Mouse (Mus musculus) embryonic facial prominence, embryonic 15.5 days (tissue): ENCODE data around the gene Slc41a2. TPM values are rescaled to one million over a fixed set of nuclear protein-coding genes. Genes with fewer than 3 reads are reported as not detected.
"Not testable (repeated sequence)": the region's sequence is repeated elsewhere in the genome, so short reads cannot be mapped to it uniquely, and the experiment has no call there.

Source experiments
- ATAC-seq: fragments of 200-750 bp; cut with Nextera tagmentation; 2 replicates; pipeline ENCODE4 v1.8.0; 2017; ENCODE audit warnings: low read depth, moderate TSS enrichment; ENCODE audit not compliant: insufficient number of reproducible peaks, low FRiP score, low TSS enrichment
- H3K27ac ChIP-seq: fragments of 300-500 bp; sonication (generic); replicated peaks from 2 replicates; pipeline ENCODE4 v1.5.1; 2015; ENCODE audit warnings: mild to moderate bottlenecking, inconsistent platforms
- H3K27me3 ChIP-seq: fragments of 300-500 bp; sonication (generic); 2 replicates; pipeline ENCODE4 v1.6.1; 2015; ENCODE audit warnings: inconsistent platforms
- H3K36me3 ChIP-seq: fragments of 300-500 bp; sonication (generic); 2 replicates; pipeline ENCODE4 v1.6.1; 2015; ENCODE audit warnings: mild to moderate bottlenecking, inconsistent platforms
- H3K4me1 ChIP-seq: fragments of 300-500 bp; sonication (generic); 2 replicates; pipeline ENCODE4 v1.6.1; 2015; ENCODE audit warnings: inconsistent platforms
- H3K4me2 ChIP-seq: fragments of 300-500 bp; sonication (generic); replicated peaks from 2 replicates; pipeline ENCODE4 v1.6.1; 2015; ENCODE audit warnings: mild to moderate bottlenecking, inconsistent platforms
- H3K4me3 ChIP-seq: fragments of 300-500 bp; sonication (generic); replicated peaks from 2 replicates; pipeline ENCODE4 v1.5.1; 2015; ENCODE audit warnings: mild to moderate bottlenecking, inconsistent platforms
- H3K9ac ChIP-seq: fragments of 300-500 bp; sonication (generic); 2 replicates; pipeline ENCODE4 v1.6.1; 2015; ENCODE audit warnings: inconsistent platforms
- H3K9me3 ChIP-seq: fragments of 300-500 bp; sonication (generic); replicated peaks from 2 replicates; pipeline ENCODE4 v1.6.1; 2016; ENCODE audit warnings: inconsistent platforms
- WGBS: fragments of 180-500 bp; shearing (Covaris S2); methylation state at CpG from one replicate; pipeline ENCODE4 v1.1.7; 2015; 5-methylcytosine and 5-hydroxymethylcytosine counted together
- polyA plus RNA-seq: library from polyadenylated mRNA; unstranded; fragments of >200 nt; fragmentation: Nextera tagmentation; extraction: Ambion mirVana; gene quantifications from 2 replicates; pipeline ENCODE4 v1.2.1, GENCODE M21; 2015

The Slc41a2 gene
- 2.3 and 2.5 TPM in 2 replicates for polyA plus RNA-seq

- peaks cover 44% of the 10 kb centered on the region for H3K27me3 ChIP-seq
Observed at GRCm38 (mm10) chr10:83337159-83337951, at the start of gene Slc41a2. Slc41a2 (minus strand) TSS chr10:83337882.

GRCm38 (mm10) chr10:83385330-83385910, 47.7 kb upstream of the Slc41a2 start:
- WGBS, result 86% methylated on average over 7 of the region's 7 CpGs
- H3K4me3 ChIP-seq, result no peak overlapping the region
- H3K27ac ChIP-seq, result no peak overlapping the region
- H3K4me1 ChIP-seq, result no peaks in the 10 kb centered on the region
- no peak for ATAC-seq
- H3K4me2 ChIP-seq, result no peak overlapping the region
- no peak overlapping the region for H3K9ac ChIP-seq
- H3K36me3 ChIP-seq, result no peaks in the 10 kb centered on the region
- no peaks in the 10 kb centered on the region for H3K27me3 ChIP-seq
- H3K9me3 ChIP-seq, result no peaks in the 10 kb centered on the region

More at GRCm38 (mm10) chr10:83337159-83337951, at the start of gene Slc41a2:
- H3K27ac ChIP-seq, result 0 out of 2 replicates have a peak within 1 kb of the TSS, but pooled peaks have one; percentile 25
- H3K9me3 ChIP-seq, result no peaks in the 10 kb centered on the region
- H3K9ac ChIP-seq, result peak within 1 kb of the TSS; percentile 52
- peak within 1 kb of the TSS; percentile 97 for H3K4me2 ChIP-seq
- peak within 1 kb of the TSS; percentile 61 for H3K4me3 ChIP-seq
- H3K4me1 ChIP-seq, result peaks cover 10% of the 10 kb centered on the region
- under 1% methylated on average over 73 of the region's 102 CpGs for WGBS
- no peaks in the 10 kb centered on the region for H3K36me3 ChIP-seq
- peak; percentile 83 for ATAC-seq

- no peaks in the 10 kb centered on the region for H3K4me1 ChIP-seq
- H3K4me2 ChIP-seq, result no peak overlapping the region
- no peak overlapping the region for H3K9ac ChIP-seq
- H3K27me3 ChIP-seq, result no peaks in the 10 kb centered on the region
- no peak overlapping the region for H3K27ac ChIP-seq
- H3K4me3 ChIP-seq, result no peak overlapping the region
- no peaks in the 10 kb centered on the region for H3K9me3 ChIP-seq
- 81% methylated on average over 8 of the region's 8 CpGs for WGBS
- no peak for ATAC-seq
- H3K36me3 ChIP-seq, result no peaks in the 10 kb centered on the region
Observed at GRCm38 (mm10) chr10:83384456-83385215, 47.0 kb upstream of the Slc41a2 start.

GRCm38 (mm10) chr10:83383863-83384262, 46.2 kb upstream of the Slc41a2 start:
- no peaks in the 10 kb centered on the region for H3K36me3 ChIP-seq
- WGBS, result 78% methylated on average over 13 of the region's 13 CpGs
- H3K4me3 ChIP-seq, result no peak overlapping the region
- H3K27ac ChIP-seq, result no peak overlapping the region
- H3K4me2 ChIP-seq, result no peak overlapping the region
- no peaks in the 10 kb centered on the region for H3K9me3 ChIP-seq
- H3K9ac ChIP-seq, result no peak overlapping the region
- H3K27me3 ChIP-seq, result no peaks in the 10 kb centered on the region
- H3K4me1 ChIP-seq, result no peaks in the 10 kb centered on the region
- ATAC-seq, result peak; percentile 57; the same call in 1 of the 2 replicates

- no peak overlapping the region for H3K4me3 ChIP-seq
- H3K4me2 ChIP-seq, result no peak overlapping the region
- H3K27me3 ChIP-seq, result no peaks in the 10 kb centered on the region
- no peaks in the 10 kb centered on the region for H3K36me3 ChIP-seq
- ATAC-seq, result no peak
- no peaks in the 10 kb centered on the region for H3K4me1 ChIP-seq
- H3K27ac ChIP-seq, result no peak overlapping the region
- no peaks in the 10 kb centered on the region for H3K9me3 ChIP-seq
- WGBS, result 77% methylated on average over 2 of the region's 2 CpGs
- H3K9ac ChIP-seq, result no peak overlapping the region
Observed at GRCm38 (mm10) chr10:83382988-83383387, 45.3 kb upstream of the Slc41a2 start.

- 82% methylated on average over 4 of the region's 4 CpGs for WGBS
- Histone ChIP-seq H3K4me3 (no peak overlapping the region), H3K4me1 (no peaks in the 10 kb centered on the region), H3K9ac (no peak overlapping the region), H3K27ac (no peak overlapping the region), H3K27me3 (no peaks in the 10 kb centered on the region), H3K4me2 (no peak overlapping the region), H3K9me3 (no peaks in the 10 kb centered on the region), H3K36me3 (no peaks in the 10 kb centered on the region)
- ATAC-seq, result no peak
Observed at GRCm38 (mm10) chr10:83382528-83382927, 44.8 kb upstream of the Slc41a2 start.

GRCm38 (mm10) chr10:83380501-83380900, 42.8 kb upstream of the Slc41a2 start:
- H3K27ac ChIP-seq, result no peak overlapping the region
- H3K27me3 ChIP-seq, result no peaks in the 10 kb centered on the region
- 95% methylated on average over 2 of the region's 2 CpGs for WGBS
- H3K9ac ChIP-seq, result no peak overlapping the region
- no peaks in the 10 kb centered on the region for H3K9me3 ChIP-seq
- H3K4me1 ChIP-seq, result no peaks in the 10 kb centered on the region
- H3K4me3 ChIP-seq, result no peak overlapping the region
- ATAC-seq, result no peak
- no peak overlapping the region for H3K4me2 ChIP-seq
- H3K36me3 ChIP-seq, result no peaks in the 10 kb centered on the region

GRCm38 (mm10) chr10:83378083-83378833, 40.6 kb upstream of the Slc41a2 start:
- no peaks in the 10 kb centered on the region for H3K27me3 ChIP-seq
- no peaks in the 10 kb centered on the region for H3K4me1 ChIP-seq
- WGBS, result 76% methylated on average over 9 of the region's 9 CpGs
- no peaks in the 10 kb centered on the region for H3K9me3 ChIP-seq
- H3K4me3 ChIP-seq, result no peak overlapping the region
- peaks cover 11% of the 10 kb centered on the region; the same call in 1 of the 2 replicates for H3K36me3 ChIP-seq
- no peak overlapping the region for H3K9ac ChIP-seq
- no peak overlapping the region for H3K4me2 ChIP-seq
- ATAC-seq, result no peak
- no peak overlapping the region for H3K27ac ChIP-seq

GRCm38 (mm10) chr10:83376911-83377682, 39.4 kb upstream of the Slc41a2 start:
- H3K36me3 ChIP-seq, result peaks cover 17% of the 10 kb centered on the region; the same call in 1 of the 2 replicates
- H3K9ac ChIP-seq, result no peak overlapping the region
- H3K9me3 ChIP-seq, result no peaks in the 10 kb centered on the region
- no peaks in the 10 kb centered on the region for H3K4me1 ChIP-seq
- no peak overlapping the region for H3K4me3 ChIP-seq
- no peak overlapping the region for H3K27ac ChIP-seq
- WGBS, result 89% methylated on average over 8 of the region's 8 CpGs
- no peak overlapping the region for H3K4me2 ChIP-seq
- no peak for ATAC-seq
- no peaks in the 10 kb centered on the region for H3K27me3 ChIP-seq

GRCm38 (mm10) chr10:83375458-83375857, 37.8 kb upstream of the Slc41a2 start:
- H3K36me3 ChIP-seq, result peaks cover 33% of the 10 kb centered on the region
- 94% methylated on average over 5 of the region's 5 CpGs for WGBS
- not testable (repeated sequence) for ATAC-seq, H3K4me3 ChIP-seq, H3K9ac ChIP-seq, H3K9me3 ChIP-seq, H3K27me3 ChIP-seq, H3K4me2 ChIP-seq, H3K4me1 ChIP-seq, H3K27ac ChIP-seq
